Mouse (Mus musculus): ENCODE measurements around the gene Itga7. TPM values are rescaled to one million over a fixed set of nuclear protein-coding genes. Genes with fewer than 3 reads are reported as not detected.

Gene Itga7
- total RNA-seq, 1 experiment from 2014 or later = 18.7 TPM

GRCm38 (mm10) chr10:128911430-128911829 lies 22.2 kb upstream of the Itga7 start:
- no peak for DNase-seq

GRCm38 (mm10) chr10:128912268-128912667 lies 21.4 kb upstream of the Itga7 start:
- DNase-seq = no peak

GRCm38 (mm10) chr10:128912791-128913190 lies 20.8 kb upstream of the Itga7 start:
- DNase-seq = no peak

DNA sequence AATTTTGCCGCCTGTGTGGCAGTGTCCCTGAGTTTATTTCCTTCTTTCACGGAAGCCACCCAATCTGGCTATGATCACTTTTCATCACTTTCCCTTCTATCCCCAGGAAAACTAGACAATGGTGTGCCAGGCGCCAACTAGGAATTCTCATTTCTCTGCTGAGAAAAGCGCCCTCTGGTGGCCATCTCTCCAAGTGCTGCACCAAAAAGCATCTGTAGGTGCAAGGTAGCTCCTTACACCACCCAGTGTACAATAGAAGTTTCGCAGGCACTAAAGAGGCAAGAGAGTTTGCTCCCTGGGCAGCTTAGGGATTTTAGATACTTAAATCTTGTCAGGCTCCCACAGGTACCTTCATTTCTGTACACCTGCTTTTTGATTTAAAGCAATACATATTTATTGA lies 20.4 kb upstream of the Itga7 start:
- peak; percentile 94 for DNase-seq

- no peak for DNase-seq
These were observed 19.9 kb upstream of the Itga7 start for GRCm38 (mm10) chr10:128913696-128914095.

- DNase-seq = no peak
These were observed 18.1 kb upstream of the Itga7 start for GRCm38 (mm10) chr10:128915550-128915949.

DNA sequence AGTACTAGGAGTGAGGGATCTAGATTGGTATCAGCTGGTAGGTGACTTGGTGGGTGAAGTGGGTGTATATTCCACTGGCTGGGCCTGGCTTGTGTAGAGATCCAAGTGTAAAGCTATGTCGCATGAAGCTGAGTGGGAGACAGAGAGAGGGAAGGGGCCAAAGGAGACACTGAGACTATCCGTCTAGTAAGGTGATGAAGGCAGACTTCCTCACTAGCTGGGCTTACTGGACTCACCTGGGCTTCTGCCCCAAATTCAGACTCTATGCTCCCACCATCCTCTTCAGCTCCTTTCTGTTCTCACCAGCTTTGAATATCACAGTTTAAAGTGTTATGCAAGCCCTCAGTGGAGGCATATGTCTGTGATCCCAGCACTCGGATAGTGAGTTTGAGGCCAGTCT lies 17.0 kb upstream of the Itga7 start:
- no peak for DNase-seq

DNA sequence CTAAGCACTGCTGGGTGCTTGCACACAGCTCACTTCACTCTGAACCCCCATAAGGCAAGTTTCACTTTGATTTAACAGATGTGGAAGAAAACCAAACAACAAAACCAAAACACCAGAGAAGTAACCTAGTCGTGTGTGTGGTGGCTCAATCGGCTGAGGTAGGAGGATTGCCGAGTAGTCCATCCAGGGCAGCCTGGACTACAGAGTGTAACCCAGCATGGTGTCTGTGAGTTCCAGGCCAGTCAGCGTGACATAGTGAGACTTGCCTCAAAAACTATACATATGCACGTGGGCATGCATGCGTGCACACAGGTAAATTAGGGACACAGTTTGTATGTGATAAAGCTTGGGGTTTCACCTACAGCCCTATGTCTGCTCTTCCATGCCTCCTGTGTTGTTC lies 16.2 kb upstream of the Itga7 start:
- no peak for DNase-seq

GRCm38 (mm10) chr10:128918246-128918645 lies 15.4 kb upstream of the Itga7 start:
- DNase-seq = peak; percentile 40

GRCm38 (mm10) chr10:128919203-128919631 lies 14.4 kb upstream of the Itga7 start:
- no peak for DNase-seq

- no peak for DNase-seq
These were observed 13.7 kb upstream of the Itga7 start for GRCm38 (mm10) chr10:128919966-128920365.

- DNase-seq = peak; percentile 53
These were observed 12.9 kb upstream of the Itga7 start for GRCm38 (mm10) chr10:128920736-128921161.

GRCm38 (mm10) chr10:128921251-128921650 lies 12.4 kb upstream of the Itga7 start:
- DNase-seq = no peak

- peak; percentile 63 for DNase-seq
These were observed 11.5 kb upstream of the Itga7 start for GRCm38 (mm10) chr10:128921883-128922821.

GRCm38 (mm10) chr10:128922822-128923012 lies 10.9 kb upstream of the Itga7 start, which contains the start of gene Rdh5:
Gene Rdh5, minus strand, starts transcription at chr10:128922888.
- no peak for DNase-seq

- peak; percentile 99 for DNase-seq
These were observed 10.5 kb upstream of the Itga7 start for GRCm38 (mm10) chr10:128923013-128923691.

DNA sequence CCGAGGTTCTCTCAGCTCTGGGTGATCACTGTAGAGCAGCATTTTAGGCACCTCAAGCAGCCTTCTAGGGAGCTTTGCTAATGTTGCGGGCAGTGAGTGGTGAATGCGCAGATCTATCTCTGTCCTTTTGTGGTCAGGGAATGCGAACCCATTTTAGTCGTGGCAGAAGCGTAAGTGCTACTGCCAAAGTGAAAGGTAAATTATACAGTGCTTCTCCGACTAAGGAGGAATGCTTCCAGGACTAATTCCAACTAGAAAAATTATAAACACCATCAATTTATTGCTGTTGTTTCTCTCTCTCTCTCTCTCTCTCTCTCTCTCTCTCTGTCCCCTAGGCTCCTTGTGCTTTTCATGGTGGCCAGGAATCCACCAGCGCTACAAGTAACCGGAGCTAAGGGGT lies 9.7 kb upstream of the Itga7 start, which contains the start of gene Bloc1s1:
Gene Bloc1s1 (minus strand): TSS at position 101 of the 400 bp plus-strand sequence.
- DNase-seq = no peak

DNA sequence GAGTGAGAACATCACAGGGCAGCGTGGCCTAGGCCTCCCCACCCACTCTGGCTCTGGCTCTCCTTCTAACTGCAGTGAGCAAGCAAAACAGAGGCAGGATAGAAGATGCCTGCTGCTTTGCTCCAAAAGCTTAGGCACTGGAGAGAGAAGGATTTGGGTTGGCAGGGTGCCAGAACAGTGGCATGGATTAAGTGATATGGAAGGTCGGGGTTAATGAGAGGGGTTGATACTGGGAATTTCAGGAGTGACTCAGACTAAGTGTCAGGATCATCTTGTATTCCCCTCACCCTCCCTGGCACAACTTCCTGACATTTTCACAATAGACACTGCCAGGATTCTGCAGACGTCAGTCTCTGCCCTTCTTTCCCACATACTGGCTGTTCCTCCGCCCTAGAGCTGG lies 5.3 kb upstream of the Itga7 start:
- DNase-seq = no peak

GRCm38 (mm10) chr10:128929638-128930378 lies 3.8 kb upstream of the Itga7 start:
- DNase-seq = peak; percentile 47

- no peak for DNase-seq
These were observed 2.2 kb upstream of the Itga7 start for GRCm38 (mm10) chr10:128931441-128931840.

DNA sequence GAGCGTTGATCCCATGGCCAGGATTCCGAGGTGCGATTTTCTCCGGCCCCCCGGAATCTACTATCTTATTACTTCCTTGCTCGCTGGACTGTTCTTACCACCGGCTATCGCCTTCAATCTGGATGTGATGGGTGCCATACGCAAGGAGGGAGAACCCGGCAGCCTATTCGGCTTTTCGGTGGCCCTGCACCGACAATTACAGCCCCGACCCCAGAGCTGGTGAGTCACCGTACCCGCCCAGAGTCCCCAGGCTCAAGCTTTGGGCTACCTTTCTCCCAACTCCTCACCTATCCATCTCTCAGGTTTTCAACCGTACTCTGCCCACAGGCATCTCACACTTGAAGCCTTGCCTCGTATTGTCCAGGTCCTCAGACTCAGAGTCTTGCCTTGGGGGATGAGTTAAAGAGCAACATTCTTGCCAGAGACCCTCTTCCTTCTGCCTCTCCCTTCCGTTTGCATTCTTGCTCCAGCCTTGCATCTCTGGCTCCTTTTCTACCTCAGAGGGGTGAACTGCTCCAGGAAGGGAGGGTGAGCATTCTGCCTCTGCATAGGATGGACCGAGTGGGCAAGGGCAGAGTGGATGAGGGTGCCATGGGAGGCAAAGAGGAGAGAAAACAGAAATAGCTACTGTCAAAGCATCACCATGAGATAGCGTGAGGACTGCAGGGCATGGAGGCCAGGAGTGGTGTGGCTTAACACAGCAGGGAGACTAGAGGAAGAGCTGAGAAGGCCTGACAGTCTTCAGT lies 531 bp downstream of the Itga7 start:
- DNase-seq = no peak
